Mouse (Mus musculus): ENCODE data around the gene Prom1. TPM values are rescaled to one million over a fixed set of nuclear protein-coding genes. Genes with fewer than 3 reads are reported as not detected.

The Prom1 gene
- 4.5 and 5.9 TPM in 2 replicates for polyA plus RNA-seq (2015; fragmentation: Nextera tagmentation; extraction: Ambion mirVana)

DNA sequence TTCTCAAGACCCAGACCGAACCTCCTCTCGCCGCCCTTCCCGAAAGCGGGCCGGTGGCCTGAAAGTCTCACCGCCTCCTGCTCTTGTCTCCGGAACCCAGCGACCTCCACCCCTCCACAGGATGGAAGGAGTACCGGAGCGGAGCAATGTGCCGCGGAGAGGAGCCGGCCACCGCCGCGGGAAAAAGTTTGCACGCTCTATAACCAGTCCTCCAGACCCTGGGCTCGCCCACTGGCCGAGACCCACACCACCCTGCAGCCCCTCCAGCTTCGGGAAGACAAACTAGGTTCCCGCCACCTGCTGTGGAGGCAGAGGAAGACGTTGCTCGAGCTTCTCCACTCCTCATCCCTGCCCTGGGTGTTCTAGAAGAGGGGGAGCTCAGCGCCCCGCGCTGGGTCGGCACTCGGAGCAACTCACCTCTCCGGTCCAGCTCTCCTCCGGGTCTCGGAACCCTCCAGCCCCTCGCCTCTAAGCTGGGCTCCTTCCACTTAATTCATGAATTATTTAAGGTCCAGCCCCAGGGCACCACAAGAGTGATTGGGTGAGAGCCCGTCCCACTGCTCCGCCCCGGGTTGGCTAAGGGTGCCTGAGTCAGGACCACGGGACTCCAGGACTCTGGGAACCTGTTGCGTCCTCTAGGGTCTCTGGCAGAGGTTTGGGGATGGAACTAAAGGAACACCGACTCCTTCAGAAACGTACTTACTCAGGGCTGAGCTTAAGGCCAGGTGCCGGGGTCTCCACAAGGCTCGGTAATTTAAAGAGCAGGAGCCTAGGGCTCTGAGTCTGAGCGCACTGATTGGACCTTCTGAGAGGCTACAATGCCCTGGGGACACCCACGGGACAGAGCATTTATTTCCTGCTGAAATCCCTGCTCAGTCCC lies at the start of gene Prom1:
TSS of gene Prom1 (minus strand) at position 802 of the 880 bp plus-strand sequence.

DNA sequence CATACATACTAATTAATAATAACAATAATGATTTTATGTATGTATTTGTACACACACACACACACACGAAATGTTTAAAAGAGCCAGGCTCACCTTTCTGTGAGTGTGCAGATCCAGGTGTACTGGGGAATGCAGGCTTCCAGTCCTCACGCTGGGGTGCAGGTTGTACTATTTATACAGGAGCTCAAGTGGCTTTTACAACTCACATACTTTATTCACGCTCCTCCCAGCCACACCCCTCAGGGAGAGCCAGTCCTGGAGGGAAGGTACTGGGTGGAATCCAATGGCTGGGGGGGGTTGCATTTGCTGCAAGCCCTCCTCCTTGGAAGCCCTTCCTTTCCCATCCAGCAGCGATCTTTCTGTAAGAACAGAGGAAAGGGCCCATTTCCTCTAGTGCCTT lies 120.2 kb downstream of the Prom1 start, which contains the start of gene Fgfbp1:
TSS of gene Fgfbp1 (minus strand) at position 160 of the 400 bp plus-strand sequence.

Other genes with a start within 250 kb of the Prom1 start
- 9.5 and 12.1 TPM in 2 replicates for gene Cd38, start 233.5 kb downstream of the Prom1 start, polyA plus RNA-seq (2015; fragmentation: Nextera tagmentation; extraction: Ambion mirVana)
- 0.99 TPM in 1 of 2 replicates, not detected in the other for gene Gm7879, start 188.9 kb downstream of the Prom1 start, polyA plus RNA-seq (2015; fragmentation: Nextera tagmentation; extraction: Ambion mirVana)
- gene Fgfbp1, start 120.3 kb downstream of the Prom1 start, polyA plus RNA-seq (2015; fragmentation: Nextera tagmentation; extraction: Ambion mirVana), result 1.6 and 1.7 TPM in 2 replicates
- gene Tapt1, start 124.6 kb upstream of the Prom1 start, polyA plus RNA-seq (2015; fragmentation: Nextera tagmentation; extraction: Ambion mirVana), result 45.6 and 50.0 TPM in 2 replicates